In genomic region chr13:54322396-54323306, GRCm38 (mm10) we compare ENCODE assay signal across 9 mouse cellular contexts. TPM values are rescaled to one million over a fixed set of nuclear protein-coding genes. Genes with fewer than 3 reads are reported as not detected.
DNase-seq lines count a peak whose midpoint lies in the region; ATAC-seq and TF ChIP-seq lines count a peak whose summit lies in the region.
"Had no signal": no experiment of that assay in that cellular context is flagged by ENCODE, and none has a peak within 500 bp of the region (broad histone marks: within the 10 kb centered on the region; RNA-seq: fewer than 3 reads in every experiment).

No protein-coding gene starts in this region.

- peaks cover 5% of the 10 kb centered on the region for H3K4me1 ChIP-seq in kidney, embryonic 16.5 days (ENCODE audit: insufficient read depth, low read length)
- peaks cover 13 to 52% of the 10 kb centered on the region in 2 experiments for H3K4me1 ChIP-seq in MEL (ENCODE audit: control insufficient read depth in 1 of 2, insufficient read depth in 2 of 2, low read length in 2 of 2)
- no peaks in the 10 kb centered on the region for H3K4me1 ChIP-seq in liver, embryonic 14.5 days (replicated peaks; ENCODE audit: control insufficient read depth in 2 of 2, insufficient read depth in 2 of 2, low read length in 1 of 2)
- H3K4me1 ChIP-seq: liver, embryonic 15.5 days had no signal

- intact Hi-C loops in heart, postnatal 36 days (cut with DNase I) = loop anchor here (2.0 to 5.0 kb wide), 3 partner anchors 18 to 50 kb away; partner anchors contain the start of gene Cplx2

- no peak for TF ChIP-seq RAD21 in MEL (IDR thresholded peaks at IDR 0.05; ENCODE audit: low read depth, low read length)

- no peak overlapping the region for H3K9ac ChIP-seq in kidney, embryonic 16.5 days (replicated peaks; ENCODE audit: low read length)
- H3K9ac ChIP-seq in MEL (ENCODE audit: control insufficient read depth, low read depth, low read length, poor library complexity, severe bottlenecking) = peak overlapping the region; percentile 72
- H3K9ac ChIP-seq in liver, embryonic 14.5 days (replicated peaks) = no peak overlapping the region
- H3K9ac ChIP-seq: liver, embryonic 15.5 days had no signal

- no peaks in the 10 kb centered on the region for H3K36me3 ChIP-seq in kidney, embryonic 16.5 days (ENCODE audit: insufficient read depth, low read length)
- peaks cover 0 to 36% of the 10 kb centered on the region in 2 experiments; a peak in 2 of 4 replicates for H3K36me3 ChIP-seq in MEL (ENCODE audit: control insufficient read depth in 1 of 2, insufficient read depth in 2 of 2, low read length in 2 of 2)
- no peaks in the 10 kb centered on the region for H3K36me3 ChIP-seq in liver, embryonic 14.5 days (replicated peaks; ENCODE audit: control insufficient read depth, insufficient read depth, low read depth)
- H3K36me3 ChIP-seq: liver, embryonic 15.5 days had no signal

- no peak overlapping the region for H3K4me2 ChIP-seq in kidney, embryonic 16.5 days (replicated peaks; ENCODE audit: low read depth, low read length)
- H3K4me2 ChIP-seq in liver, embryonic 14.5 days (ENCODE audit: low read depth) = no peak overlapping the region
- H3K4me2 ChIP-seq: liver, embryonic 15.5 days had no signal

- ATAC-seq in kidney, embryonic 16.5 days (ENCODE audit: low FRiP score, low TSS enrichment) = no peak
- no peak for ATAC-seq in liver, embryonic 14.5 days (ENCODE audit: insufficient read depth)
- ATAC-seq in activated CD4-positive, CD25-positive, alpha-beta regulatory T cell, adult 4 months = no peak

- 46% methylated on average over 19 of the region's 19 CpGs for WGBS in kidney, embryonic 16.5 days
- WGBS in liver, embryonic 14.5 days (ENCODE audit: insufficient replicate concordance) = 32% methylated on average over 19 of the region's 19 CpGs

- TF ChIP-seq POLR2A in MEL (IDR thresholded peaks at IDR 0.05; ENCODE audit: control insufficient read depth in 1 of 2, insufficient read depth in 1 of 2, low read depth in 1 of 2, low read length in 2 of 2, poor library complexity in 1 of 2) = peak in 1 of 2 experiments; percentile 48; a peak in 2 of 4 replicates

- H3K79me2 ChIP-seq in MEL (ENCODE audit: control insufficient read depth, insufficient read depth, low read length, poor library complexity) = no peaks in the 10 kb centered on the region

- no peak overlapping the region for H3K27ac ChIP-seq in kidney, embryonic 16.5 days (ENCODE audit: low read length)
- H3K27ac ChIP-seq in MEL (ENCODE audit: control insufficient read depth, low read depth, low read length) = peak overlapping the region; percentile 90
- H3K27ac ChIP-seq in liver, embryonic 14.5 days = no peak overlapping the region
- H3K27ac ChIP-seq: liver, embryonic 15.5 days had no signal

- DNase-seq in kidney, adult 11 months = peak; percentile 27
- peak; percentile 86 for DNase-seq in MEL (ENCODE audit: low read depth, low spot score)
- DNase-seq in cerebellum, postnatal 25 days = peak; percentile 78 to 88
- DNase-seq in heart, postnatal 36 days = peak; percentile 48 to 56
- DNase-seq in liver, embryonic 14.5 days (ENCODE audit: low read depth in 3 of 3, low spot score in 3 of 3) = peak in 1 of 3 experiments; percentile 18
- DNase-seq in right cerebral cortex, postnatal 10 days (ENCODE audit: low spot score in 2 of 2) = peak; percentile 72 to 77

- H3K27me3 ChIP-seq in kidney, embryonic 16.5 days (ENCODE audit: insufficient read depth, low read length) = no peaks in the 10 kb centered on the region
- H3K27me3 ChIP-seq in MEL (ENCODE audit: control insufficient read depth in 1 of 2, insufficient read depth in 2 of 2, low read length in 2 of 2) = no peaks in the 10 kb centered on the region
- H3K27me3 ChIP-seq in liver, embryonic 14.5 days (ENCODE audit: control insufficient read depth, insufficient read depth, low read length) = no peaks in the 10 kb centered on the region

- no peak overlapping the region for H3K4me3 ChIP-seq in kidney, embryonic 16.5 days (ENCODE audit: low read length)
- H3K4me3 ChIP-seq in MEL (ENCODE audit: control insufficient read depth in 1 of 2, insufficient read depth in 1 of 2, low read depth in 2 of 2, low read length in 2 of 2) = peak overlapping the region; percentile 73 to 94
- H3K4me3 ChIP-seq in liver, embryonic 14.5 days (ENCODE audit: insufficient read depth in 1 of 2, low read depth in 2 of 2, low read length in 2 of 2) = no peak overlapping the region
- H3K4me3 ChIP-seq: liver, embryonic 15.5 days had no signal

- no peak for TF ChIP-seq EP300 in MEL (IDR thresholded peaks at IDR 0.05; ENCODE audit: low read depth in 1 of 2, low read length in 2 of 2)
- TF ChIP-seq EP300 in liver, embryonic 14.5 days (IDR thresholded peaks at IDR 0.05; ENCODE audit: low read depth) = no peak

- peak; percentile 51 to 83 (median 64) for TF ChIP-seq CTCF in MEL (IDR thresholded peaks at IDR 0.05 in 2 of 3, conservative IDR thresholded peaks at IDR 0.05 in 1 of 3; ENCODE audit: control insufficient read depth in 1 of 3, insufficient read depth in 1 of 3, low read depth in 2 of 3, low read length in 3 of 3, poor library complexity in 1 of 3, severe bottlenecking in 1 of 3)
- TF ChIP-seq CTCF in liver, embryonic 14.5 days (IDR thresholded peaks at IDR 0.05; ENCODE audit: low read depth) = peak; percentile 79

- no peaks in the 10 kb centered on the region for H3K9me3 ChIP-seq in kidney, embryonic 16.5 days (ENCODE audit: low read length)
- no peaks in the 10 kb centered on the region for H3K9me3 ChIP-seq in MEL (replicated peaks; ENCODE audit: insufficient read depth, low read length)
- H3K9me3 ChIP-seq in liver, embryonic 14.5 days (ENCODE audit: control insufficient read depth, low read length) = no peaks in the 10 kb centered on the region
- H3K9me3 ChIP-seq: liver, embryonic 15.5 days had no signal

TF ChIP-seq in MEL, 35 proteins besides CTCF, POLR2A, EP300 and RAD21:
- TF ChIP-seq NELFE (IDR thresholded peaks at IDR 0.05; ENCODE audit: low read depth, low read length) (0 out of 2 replicates have a peak, but pooled peaks have one; percentile 7), ZC3H11A (IDR thresholded peaks at IDR 0.05; ENCODE audit: low read depth, low read length) (peak; percentile 17; the same call in 1 of the 2 replicates), JUND (IDR thresholded peaks at IDR 0.05; ENCODE audit: low read depth, low read length) (0 out of 2 replicates have a peak, but pooled peaks have one; percentile 21), ZKSCAN1 (IDR thresholded peaks at IDR 0.05; ENCODE audit: low read depth, low read length) (0 out of 2 replicates have a peak, but pooled peaks have one; percentile 40), TCF12 (IDR thresholded peaks at IDR 0.05; ENCODE audit: low read depth, low read length) (no peak), HCFC1 (IDR thresholded peaks at IDR 0.05; ENCODE audit: low read depth, low read length) (peak; percentile 42; the same call in 1 of the 2 replicates), MYC (IDR thresholded peaks at IDR 0.05; ENCODE audit: low read depth, low read length) (no peak), BHLHE40 (IDR thresholded peaks at IDR 0.05; ENCODE audit: borderline replicate concordance, low read depth, low read length) (no peak), MAX (IDR thresholded peaks at IDR 0.05; ENCODE audit: low read length) (0 out of 2 replicates have a peak, but pooled peaks have one; percentile 8), TBP (IDR thresholded peaks at IDR 0.05; ENCODE audit: low read depth, low read length) (peak; percentile 23; the same call in 1 of the 2 replicates), POLR2AphosphoS2 (IDR thresholded peaks at IDR 0.05; ENCODE audit: low read length) (0 out of 2 replicates have a peak, but pooled peaks have one; percentile 23)
TF ChIP-seq in MEL: peak in this region for 8.

RNA-seq across cellular contexts. Expression of gene Cplx2, which starts 48.5 kb away (rescaled TPM):
- polyA plus RNA-seq in kidney, embryonic 16.5 days (2015; fragmentation: Nextera tagmentation; extraction: Ambion mirVana) = 5.8 and 6.0 TPM in 2 replicates
- total RNA-seq in MEL (2012; rRNA removed) = 1.8 and 2.1 TPM in 2 replicates
- polyA plus RNA-seq in MEL (2012; ENCODE audit: insufficient read depth in 1 of 2, insufficient read length in 2 of 2, low read depth in 1 of 2, low replicate concordance in 2 of 2, missing spikeins in 1 of 2) = 1 to 10 TPM in 1 of 2 experiments, not detected in 1; 4.7 TPM
- 1 to 10 TPM; 2.3 to 3.3 TPM for total RNA-seq in heart, postnatal 36 days (2021)
- polyA plus RNA-seq in liver, embryonic 14.5 days (2012; rRNA removed) = 0.39 and 0.49 TPM in 2 replicates
- polyA plus RNA-seq in liver, embryonic 14.5 days (2014; fragmentation: Nextera tagmentation; extraction: Ambion mirVana) = 0.24 and 0.28 TPM in 2 replicates
- not detected for polyA plus RNA-seq in activated CD4-positive, CD25-positive, alpha-beta regulatory T cell, adult 4 months (2017; shearing (Covaris generic))

Comparison
In these comparisons a context has a peak if more than half of its experiments do, and no peak if none do; other contexts are left out.
1. H3K4me3 ChIP-seq: peak in MEL (2 of 2); none in kidney, embryonic 16.5 days (single experiment) and liver, embryonic 14.5 days (0 of 2).